Mouse (Mus musculus) thymus, postnatal 25 days (tissue): ENCODE data around the gene Gtsf1l.

Experiments used
- DNase-seq: peaks from one replicate; pipeline ENCODE4 v3.0.0; 2022

The Gtsf1l gene

DNA sequence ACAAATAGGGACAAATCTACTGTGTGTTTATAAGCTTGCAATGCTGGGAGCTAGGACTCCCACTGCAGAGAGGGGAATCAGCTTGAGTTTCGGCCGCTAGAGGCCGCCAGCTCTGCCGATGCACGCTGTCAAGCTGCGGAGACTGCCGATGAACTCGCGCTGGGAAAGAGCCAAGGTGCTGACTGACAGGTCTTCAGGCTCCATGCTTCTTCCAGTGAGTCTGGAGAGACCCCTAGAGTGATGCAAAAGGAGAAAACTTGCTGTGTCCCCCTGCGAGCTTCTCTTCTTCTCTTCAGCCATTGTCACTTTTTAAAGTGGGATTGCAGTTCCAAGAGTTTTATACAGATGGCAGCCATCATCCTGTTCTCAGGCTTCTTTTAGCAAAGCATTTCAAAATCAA is 39.5 kb downstream of the Gtsf1l start:
- DNase-seq = peak; percentile 68

GRCm38 (mm10) chr2:163039940-163040339 is 47.7 kb downstream of the Gtsf1l start:
- DNase-seq = no peak
